Mouse (Mus musculus): Measurements from ENCODE around the gene Cnot1. TPM values are rescaled to one million over a fixed set of nuclear protein-coding genes. Genes with fewer than 3 reads are reported as not detected.
A peak's percentile ranks its signal among the peaks of the same experiment; 100 is the strongest.

Cnot1 gene
- polyA plus RNA-seq, 1 experiment from 2014 or later, result 113 TPM

DNA sequence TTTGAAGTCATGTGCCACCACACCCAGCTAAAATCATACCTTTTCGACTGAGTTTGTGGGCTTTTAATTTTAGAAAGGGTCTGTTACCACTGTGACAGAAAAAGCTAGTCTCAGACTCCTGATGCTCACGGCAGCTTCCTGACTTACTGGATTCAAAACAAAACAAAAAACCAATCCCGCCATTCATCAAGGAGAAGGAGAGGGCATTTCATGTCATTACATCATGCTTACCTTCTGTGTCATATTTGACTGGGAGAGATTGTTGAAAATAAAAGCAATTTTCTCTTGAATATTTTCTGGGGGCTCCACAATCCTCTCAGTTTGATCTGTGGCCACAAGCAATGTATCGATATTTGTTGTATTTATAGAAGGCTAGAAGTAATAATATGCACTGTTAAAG, 59.2 kb downstream of the Cnot1 start:
- Histone ChIP-seq H3K27me3 (ENCODE audit: control insufficient read depth, insufficient read depth, low read length) (no peaks in the 10 kb centered on the region), H3K4me1 (ENCODE audit: control insufficient read depth, insufficient read depth, low read length) (no peaks in the 10 kb centered on the region), H3K27ac (ENCODE audit: low read length) (no peak overlapping the region), H3K4me2 (replicated peaks; ENCODE audit: low read depth, low read length) (no peak overlapping the region), H3K9ac (replicated peaks; ENCODE audit: low read depth, low read length) (no peak overlapping the region), H3K9me3 (ENCODE audit: control insufficient read depth, low read depth, low read length) (no peaks in the 10 kb centered on the region), H3K4me3 (ENCODE audit: low read depth, low read length) (no peak overlapping the region), H3K36me3 (ENCODE audit: control insufficient read depth, insufficient read depth, low read length) (peaks cover 86% of the 10 kb centered on the region)
- 93% methylated on average over 4 of the region's 4 CpGs for WGBS
- no peak for ATAC-seq (ENCODE audit: insufficient number of reproducible peaks, insufficient read depth, low FRiP score, low read depth)

DNA sequence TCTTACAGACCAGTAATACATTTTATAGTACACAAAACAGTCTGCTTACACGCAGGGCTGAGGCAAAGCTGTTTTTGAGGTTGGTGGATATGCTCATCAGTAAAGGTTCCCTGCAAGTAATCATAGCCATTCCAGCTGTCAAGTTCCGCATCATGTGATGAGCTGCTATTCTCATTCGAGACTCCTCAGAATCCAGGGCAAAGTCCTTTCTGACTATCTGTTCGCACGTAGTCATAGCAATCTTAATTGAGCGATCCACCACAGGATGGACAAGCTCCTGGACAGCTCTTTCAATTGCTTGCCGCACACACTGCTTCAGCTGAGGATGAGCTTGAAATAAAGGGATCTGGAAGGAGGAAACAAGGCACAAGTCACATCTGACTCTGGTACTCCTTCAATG, 65.5 kb downstream of the Cnot1 start:
- no peak for ATAC-seq (ENCODE audit: insufficient number of reproducible peaks, insufficient read depth, low FRiP score, low read depth)
- H3K36me3 ChIP-seq (ENCODE audit: control insufficient read depth, insufficient read depth, low read length), result peaks cover 93% of the 10 kb centered on the region
- no peak overlapping the region for H3K27ac ChIP-seq (ENCODE audit: low read length)
- H3K4me2 ChIP-seq (replicated peaks; ENCODE audit: low read depth, low read length), result no peak overlapping the region
- no peak overlapping the region for H3K4me3 ChIP-seq (ENCODE audit: low read depth, low read length)
- WGBS, result 93% methylated on average over 7 of the region's 7 CpGs
- H3K27me3 ChIP-seq (ENCODE audit: control insufficient read depth, insufficient read depth, low read length), result no peaks in the 10 kb centered on the region
- no peaks in the 10 kb centered on the region for H3K9me3 ChIP-seq (ENCODE audit: control insufficient read depth, low read depth, low read length)
- H3K4me1 ChIP-seq (ENCODE audit: control insufficient read depth, insufficient read depth, low read length), result no peaks in the 10 kb centered on the region
- no peak overlapping the region for H3K9ac ChIP-seq (replicated peaks; ENCODE audit: low read depth, low read length)

DNA sequence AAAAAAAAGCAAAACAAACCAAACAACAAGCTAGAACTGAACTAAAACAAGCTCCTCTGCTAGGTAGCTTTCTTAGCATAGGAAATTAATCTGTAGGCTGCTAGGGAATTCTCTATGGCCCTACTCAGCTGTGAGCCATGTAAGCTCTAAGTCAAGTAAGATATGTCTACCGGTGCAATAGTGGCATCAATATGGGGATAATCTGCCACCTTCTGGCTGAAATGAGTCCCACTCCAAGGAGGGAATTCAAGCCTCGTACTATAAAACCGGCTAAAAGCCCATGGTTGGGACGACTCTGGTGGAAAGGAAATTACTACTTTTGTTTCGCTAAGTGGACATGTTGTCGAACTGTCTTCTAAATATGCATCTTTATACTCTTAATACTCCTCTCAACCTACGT, 68.7 kb downstream of the Cnot1 start:
- Histone ChIP-seq H3K9me3 (ENCODE audit: control insufficient read depth, low read depth, low read length) (no peaks in the 10 kb centered on the region), H3K27me3 (ENCODE audit: control insufficient read depth, insufficient read depth, low read length) (no peaks in the 10 kb centered on the region), H3K36me3 (ENCODE audit: control insufficient read depth, insufficient read depth, low read length) (peaks cover 87% of the 10 kb centered on the region), H3K27ac (ENCODE audit: low read length) (no peak overlapping the region), H3K9ac (replicated peaks; ENCODE audit: low read depth, low read length) (no peak overlapping the region), H3K4me3 (ENCODE audit: low read depth, low read length) (no peak overlapping the region), H3K4me1 (ENCODE audit: control insufficient read depth, insufficient read depth, low read length) (no peaks in the 10 kb centered on the region), H3K4me2 (replicated peaks; ENCODE audit: low read depth, low read length) (no peak overlapping the region)
- WGBS, result 72% methylated on average over 7 of the region's 7 CpGs
- no peak for ATAC-seq (ENCODE audit: insufficient number of reproducible peaks, insufficient read depth, low FRiP score, low read depth)

- no peaks in the 10 kb centered on the region for H3K27me3 ChIP-seq (ENCODE audit: control insufficient read depth, insufficient read depth, low read length)
- no peaks in the 10 kb centered on the region for H3K9me3 ChIP-seq (ENCODE audit: control insufficient read depth, low read depth, low read length)
- H3K27ac ChIP-seq (ENCODE audit: low read length), result no peak overlapping the region
- WGBS, result 74% methylated on average over 4 of the region's 4 CpGs
- no peak overlapping the region for H3K4me3 ChIP-seq (ENCODE audit: low read depth, low read length)
- no peak for ATAC-seq (ENCODE audit: insufficient number of reproducible peaks, insufficient read depth, low FRiP score, low read depth)
- H3K9ac ChIP-seq (replicated peaks; ENCODE audit: low read depth, low read length), result no peak overlapping the region
- H3K36me3 ChIP-seq (ENCODE audit: control insufficient read depth, insufficient read depth, low read length), result peaks cover 81% of the 10 kb centered on the region
- no peak overlapping the region for H3K4me2 ChIP-seq (replicated peaks; ENCODE audit: low read depth, low read length)
- no peaks in the 10 kb centered on the region for H3K4me1 ChIP-seq (ENCODE audit: control insufficient read depth, insufficient read depth, low read length)
Measured at GRCm38 (mm10) chr8:95727625-95728024, 79.6 kb downstream of the Cnot1 start.

- peaks cover 38% of the 10 kb centered on the region for H3K36me3 ChIP-seq (ENCODE audit: control insufficient read depth, insufficient read depth, low read length)
- no peak for ATAC-seq (ENCODE audit: insufficient number of reproducible peaks, insufficient read depth, low FRiP score, low read depth)
- peak overlapping the region; percentile 91 for H3K4me2 ChIP-seq (replicated peaks; ENCODE audit: low read depth, low read length)
- peak overlapping the region; percentile 64 for H3K9ac ChIP-seq (replicated peaks; ENCODE audit: low read depth, low read length)
- H3K27me3 ChIP-seq (ENCODE audit: control insufficient read depth, insufficient read depth, low read length), result no peaks in the 10 kb centered on the region
- peak overlapping the region; percentile 76 for H3K4me3 ChIP-seq (ENCODE audit: low read depth, low read length)
- no peaks in the 10 kb centered on the region for H3K4me1 ChIP-seq (ENCODE audit: control insufficient read depth, insufficient read depth, low read length)
- 19% methylated on average over 21 of the region's 21 CpGs for WGBS
- no peak overlapping the region for H3K27ac ChIP-seq (ENCODE audit: low read length)
- no peaks in the 10 kb centered on the region for H3K9me3 ChIP-seq (ENCODE audit: control insufficient read depth, low read depth, low read length)
Measured at GRCm38 (mm10) chr8:95716546-95717335, 90.5 kb downstream of the Cnot1 start.

DNA sequence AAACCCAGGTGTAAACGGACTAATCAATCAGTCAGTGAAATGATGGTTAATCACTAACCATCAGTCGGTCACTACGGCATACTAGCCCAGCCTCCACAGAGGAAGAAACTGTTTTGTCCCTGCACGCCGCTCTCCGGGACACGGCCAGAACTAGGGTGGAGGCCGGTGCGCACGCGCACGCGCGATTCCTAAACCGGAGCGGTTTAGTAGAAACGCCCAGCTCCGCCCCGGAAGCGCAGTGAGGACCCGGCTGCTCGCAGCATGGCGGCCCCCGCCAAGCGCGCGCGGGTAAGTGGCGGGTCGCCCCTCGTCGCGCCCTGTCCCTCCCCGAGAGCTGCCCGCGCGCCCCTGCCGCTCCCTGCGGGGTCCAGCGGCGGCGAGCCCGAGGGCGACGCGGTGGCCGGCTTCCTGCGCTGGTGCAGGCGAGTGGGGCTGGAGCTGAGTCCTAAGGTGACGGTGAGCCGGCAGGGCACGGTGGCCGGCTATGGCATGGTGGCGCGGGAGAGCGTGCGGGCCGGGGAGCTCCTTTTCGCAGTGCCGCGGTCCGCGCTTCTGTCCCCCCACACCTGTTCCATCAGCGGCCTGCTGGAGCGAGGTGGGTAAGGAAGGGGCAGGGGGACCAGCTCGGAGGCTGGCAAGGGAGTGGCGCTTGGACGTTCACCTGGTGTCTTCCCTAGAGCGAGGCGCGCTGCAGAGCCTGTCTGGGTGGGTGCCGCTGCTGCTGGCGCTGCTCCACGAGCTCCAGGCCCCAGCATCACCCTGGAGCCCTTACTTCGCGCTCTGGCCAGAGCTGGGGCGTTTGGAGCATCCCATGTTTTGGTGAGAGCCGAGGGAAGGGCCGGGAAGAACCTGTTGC, 91.4 kb downstream of the Cnot1 start, which contains the start of gene Setd6:
Gene Setd6, plus strand, starts transcription at position 206 of the 856 bp plus-strand sequence.
- under 1% methylated on average over 76 of the region's 79 CpGs for WGBS
- Histone ChIP-seq H3K9me3 (ENCODE audit: control insufficient read depth, low read depth, low read length) (no peaks in the 10 kb centered on the region), H3K4me2 (replicated peaks; ENCODE audit: low read depth, low read length) (peak within 1 kb of the TSS; percentile 91), H3K36me3 (ENCODE audit: control insufficient read depth, insufficient read depth, low read length) (peaks cover 32% of the 10 kb centered on the region; the same call in 1 of the 2 replicates), H3K9ac (replicated peaks; ENCODE audit: low read depth, low read length) (peak within 1 kb of the TSS; percentile 64), H3K27ac (ENCODE audit: low read length) (peak within 1 kb of the TSS; percentile 24; the same call in 1 of the 2 replicates), H3K4me3 (ENCODE audit: low read depth, low read length) (peak within 1 kb of the TSS; percentile 76), H3K4me1 (ENCODE audit: control insufficient read depth, insufficient read depth, low read length) (no peaks in the 10 kb centered on the region), H3K27me3 (ENCODE audit: control insufficient read depth, insufficient read depth, low read length) (no peaks in the 10 kb centered on the region)
- ATAC-seq (ENCODE audit: insufficient number of reproducible peaks, insufficient read depth, low FRiP score, low read depth), result peak; percentile 90

DNA sequence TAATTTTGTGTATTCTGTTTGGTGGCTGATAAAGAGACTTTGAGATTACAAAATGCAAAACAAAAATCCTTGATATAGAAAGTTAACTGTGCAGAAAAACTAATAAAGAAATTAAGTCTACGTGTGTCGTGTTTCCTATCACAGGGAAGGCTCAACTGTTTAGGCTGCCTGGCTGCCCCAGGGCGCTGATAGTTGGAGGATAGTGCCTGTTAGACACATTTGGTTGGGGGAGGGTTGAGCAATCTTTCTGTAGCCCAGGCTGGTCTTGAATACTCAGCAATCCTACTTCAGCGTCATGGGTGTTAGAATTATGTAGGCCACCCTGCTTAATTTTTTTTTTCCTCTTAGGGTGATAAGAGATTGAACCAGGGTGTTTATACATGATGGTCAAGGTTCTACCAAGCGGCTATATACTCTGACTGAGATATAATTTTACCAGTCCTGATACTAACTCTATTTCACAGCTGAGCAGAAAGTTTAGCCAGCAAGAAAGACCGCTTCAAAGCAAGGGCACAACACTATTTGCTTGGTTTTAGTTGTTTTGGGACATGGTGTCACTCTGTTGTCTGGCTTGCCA, 92.3 kb downstream of the Cnot1 start:
- Histone ChIP-seq H3K9me3 (ENCODE audit: control insufficient read depth, low read depth, low read length) (no peaks in the 10 kb centered on the region), H3K36me3 (ENCODE audit: control insufficient read depth, insufficient read depth, low read length) (peaks cover 24% of the 10 kb centered on the region; the same call in 1 of the 2 replicates), H3K4me1 (ENCODE audit: control insufficient read depth, insufficient read depth, low read length) (no peaks in the 10 kb centered on the region), H3K27ac (ENCODE audit: low read length) (no peak overlapping the region), H3K9ac (replicated peaks; ENCODE audit: low read depth, low read length) (0 out of 2 replicates have a peak overlapping the region, but pooled peaks have one; percentile 64), H3K4me2 (replicated peaks; ENCODE audit: low read depth, low read length) (peak overlapping the region; percentile 91), H3K27me3 (ENCODE audit: control insufficient read depth, insufficient read depth, low read length) (no peaks in the 10 kb centered on the region), H3K4me3 (ENCODE audit: low read depth, low read length) (peak overlapping the region; percentile 76)
- no peak for ATAC-seq (ENCODE audit: insufficient number of reproducible peaks, insufficient read depth, low FRiP score, low read depth)
- WGBS, result 83% methylated on average over 6 of the region's 6 CpGs

- Histone ChIP-seq H3K36me3 (ENCODE audit: control insufficient read depth, insufficient read depth, low read length) (peaks cover 18% of the 10 kb centered on the region; the same call in 1 of the 2 replicates), H3K9ac (replicated peaks; ENCODE audit: low read depth, low read length) (no peak overlapping the region), H3K27ac (ENCODE audit: low read length) (no peak overlapping the region), H3K27me3 (ENCODE audit: control insufficient read depth, insufficient read depth, low read length) (no peaks in the 10 kb centered on the region), H3K4me2 (replicated peaks; ENCODE audit: low read depth, low read length) (no peak overlapping the region), H3K4me1 (ENCODE audit: control insufficient read depth, insufficient read depth, low read length) (no peaks in the 10 kb centered on the region), H3K4me3 (ENCODE audit: low read depth, low read length) (no peak overlapping the region), H3K9me3 (ENCODE audit: control insufficient read depth, low read depth, low read length) (no peaks in the 10 kb centered on the region)
- ATAC-seq (ENCODE audit: insufficient number of reproducible peaks, insufficient read depth, low FRiP score, low read depth), result no peak
- 89% methylated on average over 4 of the region's 4 CpGs for WGBS
Measured at GRCm38 (mm10) chr8:95714367-95714766, 92.9 kb downstream of the Cnot1 start.

All from stomach, embryonic 14.5 days (tissue).